Mouse (Mus musculus): Measurements from ENCODE around the gene Frrs1.

DNA sequence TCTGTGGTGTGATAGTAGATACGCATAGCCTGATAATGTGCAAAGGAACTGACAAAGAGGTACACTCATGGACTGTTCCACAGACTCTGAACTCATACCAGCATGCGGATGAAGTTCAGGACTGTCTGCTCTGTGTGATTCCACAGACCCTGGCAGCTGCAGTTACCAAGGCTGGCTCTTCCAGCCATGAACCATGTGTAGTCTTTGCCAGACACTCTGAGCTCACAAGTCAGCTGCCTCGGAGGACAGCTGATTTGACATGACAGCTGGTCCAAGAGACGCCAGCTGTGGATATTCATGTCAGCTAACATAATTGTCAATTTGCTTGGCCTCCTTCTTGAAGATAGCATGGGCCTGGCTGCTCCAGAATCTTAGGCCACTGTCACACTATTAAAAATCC, 69.7 kb downstream of the Frrs1 start:
- no peak for TF ChIP-seq CTCF (IDR thresholded peaks at IDR 0.05; ENCODE audit: control insufficient read depth, insufficient read depth, insufficient replicate concordance, low read depth, low read length)
- TF ChIP-seq POLR2A (IDR thresholded peaks at IDR 0.05; ENCODE audit: control insufficient read depth, low read depth, low read length): no peak

Measured in testis, adult 2 months (tissue).